Mouse (Mus musculus) limb, embryonic 15.5 days (tissue): ENCODE results near the gene Taf7l. TPM values are rescaled to one million over a fixed set of nuclear protein-coding genes. Genes with fewer than 3 reads are reported as not detected.

Experiments
- ATAC-seq: fragments of 200-750 bp; cut with Nextera tagmentation; 2 replicates; pipeline ENCODE4 v1.8.0; 2017; ENCODE audit warnings: low read depth, moderate TSS enrichment; ENCODE audit not compliant: insufficient number of reproducible peaks, low FRiP score, low TSS enrichment
- H3K27ac ChIP-seq: fragments of 300-500 bp; sonication (generic); 2 replicates; pipeline ENCODE4 v1.5.1; 2015; ENCODE audit warnings: moderate library complexity, mild to moderate bottlenecking, inconsistent platforms
- H3K27me3 ChIP-seq: fragments of 300-500 bp; sonication (generic); 2 replicates; pipeline ENCODE4 v1.6.1; 2015; ENCODE audit warnings: inconsistent platforms
- H3K36me3 ChIP-seq: fragments of 300-500 bp; sonication (generic); 2 replicates; pipeline ENCODE4 v1.6.1; 2015; ENCODE audit warnings: inconsistent platforms
- H3K4me1 ChIP-seq: fragments of 300-500 bp; sonication (generic); 2 replicates; pipeline ENCODE4 v1.6.1; 2015; ENCODE audit warnings: inconsistent platforms
- H3K4me2 ChIP-seq: fragments of 300-500 bp; sonication (generic); 2 replicates; pipeline ENCODE4 v1.6.1; 2015; ENCODE audit warnings: mild to moderate bottlenecking, inconsistent platforms
- H3K4me3 ChIP-seq: fragments of 300-500 bp; sonication (generic); 2 replicates; pipeline ENCODE4 v1.5.1; 2015; ENCODE audit warnings: mild to moderate bottlenecking, inconsistent platforms
- H3K9ac ChIP-seq: fragments of 300-500 bp; sonication (generic); 2 replicates; pipeline ENCODE4 v1.6.1; 2015; ENCODE audit warnings: inconsistent platforms
- H3K9me3 ChIP-seq: fragments of 300-500 bp; sonication (generic); 2 replicates; pipeline ENCODE4 v1.6.1; 2016; ENCODE audit warnings: inconsistent platforms
- WGBS: fragments of 180-500 bp; shearing (Covaris S2); methylation state at CpG from one replicate; pipeline ENCODE4 v1.1.7; 2015; 5-methylcytosine and 5-hydroxymethylcytosine counted together
- polyA plus RNA-seq: library from polyadenylated mRNA; unstranded; fragments of >200 nt; fragmentation: Nextera tagmentation; extraction: Ambion mirVana; gene quantifications from 2 replicates; pipeline ENCODE4 v1.2.1, GENCODE M21; 2015

Gene Taf7l
- polyA plus RNA-seq, 1 experiment from 2014 or later = 0.20 TPM

DNA sequence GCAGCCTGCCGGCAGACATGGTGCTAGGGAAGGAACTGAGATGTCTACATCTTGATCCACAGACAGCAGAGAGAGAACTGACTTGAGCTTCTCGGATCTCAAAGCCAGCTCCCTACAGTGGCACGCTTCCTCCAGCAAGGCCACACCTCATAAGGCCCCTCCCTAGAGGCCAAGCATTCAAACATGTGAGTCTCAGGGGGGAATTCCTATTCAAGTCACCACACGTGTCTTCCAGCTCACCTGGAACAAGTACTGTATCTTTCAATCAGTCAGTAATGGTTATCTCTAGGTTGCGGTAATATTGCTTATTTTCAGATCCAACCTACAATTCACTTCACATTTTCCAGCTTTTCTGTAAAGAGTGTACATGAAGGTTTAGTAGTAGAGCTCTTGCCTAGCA is 56.2 kb downstream of the Taf7l start:
- Histone ChIP-seq H3K9ac (no peak overlapping the region), H3K9me3 (no peaks in the 10 kb centered on the region)

DNA sequence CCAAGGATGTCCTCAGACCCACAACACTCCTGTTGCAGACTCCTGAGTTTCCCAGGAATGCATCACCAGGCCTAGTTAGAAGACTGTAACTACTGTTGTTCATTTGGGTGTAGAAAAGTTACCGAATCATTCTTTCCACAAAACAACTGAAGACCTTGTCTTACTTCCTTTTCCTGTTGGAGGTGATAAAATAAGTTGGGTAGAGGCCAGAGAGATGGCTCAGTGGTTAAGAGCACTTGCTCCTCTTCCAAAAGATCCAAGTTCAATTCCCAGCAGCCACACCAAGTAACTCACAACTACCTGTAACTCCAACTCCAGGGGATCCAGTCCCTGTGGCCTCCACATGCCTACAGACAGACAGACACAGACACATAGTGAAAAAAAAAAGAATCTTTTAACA is 64.2 kb downstream of the Taf7l start:
- no peak overlapping the region for H3K4me2 ChIP-seq
- H3K36me3 ChIP-seq = no peaks in the 10 kb centered on the region
- no peaks in the 10 kb centered on the region for H3K27me3 ChIP-seq
- H3K4me3 ChIP-seq = no peak overlapping the region
- ATAC-seq = no peak
- no peaks in the 10 kb centered on the region for H3K9me3 ChIP-seq
- no peak overlapping the region for H3K9ac ChIP-seq
- no peaks in the 10 kb centered on the region for H3K4me1 ChIP-seq
- H3K27ac ChIP-seq = no peak overlapping the region
- WGBS = 86% methylated on average over 1 of the region's 1 CpGs

More for the DNA sequence above, 56.2 kb downstream of the Taf7l start:
- H3K27me3 ChIP-seq = no peaks in the 10 kb centered on the region
- 73% methylated on average over 5 of the region's 5 CpGs for WGBS
- ATAC-seq = no peak
- H3K4me1 ChIP-seq = no peaks in the 10 kb centered on the region
- no peak overlapping the region for H3K4me3 ChIP-seq
- H3K27ac ChIP-seq = no peak overlapping the region
- no peaks in the 10 kb centered on the region for H3K36me3 ChIP-seq
- H3K4me2 ChIP-seq = no peak overlapping the region

Other genes with a start within 250 kb of the Taf7l start
- gene Trmt2b, start 199.5 kb downstream of the Taf7l start, polyA plus RNA-seq = 15.7 and 19.1 TPM in 2 replicates
- gene Tmem35a, start 181.3 kb downstream of the Taf7l start, polyA plus RNA-seq = 7.4 and 8.2 TPM in 2 replicates
- 21.9 and 22.9 TPM in 2 replicates for gene Cenpi, start 168.4 kb downstream of the Taf7l start, polyA plus RNA-seq
- gene Drp2, start 71.9 kb downstream of the Taf7l start, polyA plus RNA-seq = 2.8 and 3.4 TPM in 2 replicates
- 64.1 and 67.9 TPM in 2 replicates for gene Timm8a1, start 65.4 kb upstream of the Taf7l start, polyA plus RNA-seq
- 1.4 and 3.4 TPM in 2 replicates for gene Btk, start 107.1 kb upstream of the Taf7l start, polyA plus RNA-seq
- gene Rpl36a, start 109.2 kb upstream of the Taf7l start, polyA plus RNA-seq = 338 and 416 TPM in 2 replicates
- gene Gla, start 124.6 kb upstream of the Taf7l start, polyA plus RNA-seq = 4.2 and 4.6 TPM in 2 replicates
- 140 and 151 TPM in 2 replicates for gene Hnrnph2, start 124.7 kb upstream of the Taf7l start, polyA plus RNA-seq
- 4.4 and 5.6 TPM in 2 replicates for gene Armcx4, start 210.0 kb upstream of the Taf7l start, polyA plus RNA-seq
- 66.5 TPM in 2 replicates for gene Armcx1, start 241.5 kb upstream of the Taf7l start, polyA plus RNA-seq